Mouse (Mus musculus): ENCODE data around the gene Gm13272. TPM values are rescaled to one million over a fixed set of nuclear protein-coding genes. Genes with fewer than 3 reads are reported as not detected.
"Not testable (repeated sequence)": the region's sequence is repeated elsewhere in the genome, so short reads cannot be mapped to it uniquely, and the experiment has no call there.

Gm13272 gene
- polyA plus RNA-seq, 1 experiment: not detected

GRCm38 (mm10) chr4:88815928-88816327, 36.3 kb downstream of the Gm13272 start, which contains the start of gene Ifna7:
Ifna7 (plus strand) TSS chr4:88816228.
- no peaks in the 10 kb centered on the region for H3K4me1 ChIP-seq (ENCODE audit: control insufficient read depth, insufficient read depth, insufficient read length, low read length)
- H3K4me3 ChIP-seq (ENCODE audit: low read depth, low read length): no peak within 1 kb of the TSS
- WGBS: 51% methylated on average over 3 of the region's 3 CpGs
- no peaks in the 10 kb centered on the region; the same call in 1 of the 2 replicates for H3K27me3 ChIP-seq (ENCODE audit: control insufficient read depth, insufficient read depth, low read length)
- TF ChIP-seq CTCF (IDR thresholded peaks at IDR 0.05; ENCODE audit: extremely low read depth, insufficient read length, insufficient replicate concordance, low read depth, low read length): no peak
- no peak for TF ChIP-seq POLR2A (IDR thresholded peaks at IDR 0.05; ENCODE audit: low read depth, low read length)
- H3K36me3 ChIP-seq (ENCODE audit: control insufficient read depth, insufficient read depth, low read length): no peaks in the 10 kb centered on the region
- no peak within 1 kb of the TSS for H3K27ac ChIP-seq (ENCODE audit: insufficient read depth, low read depth, low read length)

GRCm38 (mm10) chr4:88819659-88820058, 40.0 kb downstream of the Gm13272 start, which contains the start of gene Ifna11:
Ifna11 (plus strand) TSS chr4:88819959.
- Histone ChIP-seq H3K4me3 (ENCODE audit: low read depth, low read length) (no peak within 1 kb of the TSS), H3K36me3 (ENCODE audit: control insufficient read depth, insufficient read depth, low read length) (no peaks in the 10 kb centered on the region), H3K27ac (ENCODE audit: insufficient read depth, low read depth, low read length) (no peak within 1 kb of the TSS), H3K4me1 (ENCODE audit: control insufficient read depth, insufficient read depth, insufficient read length, low read length) (no peaks in the 10 kb centered on the region), H3K27me3 (ENCODE audit: control insufficient read depth, insufficient read depth, low read length) (no peaks in the 10 kb centered on the region; the same call in 1 of the 2 replicates)
- TF ChIP-seq POLR2A (IDR thresholded peaks at IDR 0.05; ENCODE audit: low read depth, low read length): no peak
- TF ChIP-seq CTCF (IDR thresholded peaks at IDR 0.05; ENCODE audit: extremely low read depth, insufficient read length, insufficient replicate concordance, low read depth, low read length): no peak
- WGBS: 83% methylated on average over 1 of the region's 1 CpGs

GRCm38 (mm10) chr4:88822995-88823394, 43.3 kb downstream of the Gm13272 start:
- H3K4me1 ChIP-seq (ENCODE audit: control insufficient read depth, insufficient read depth, insufficient read length, low read length): no peaks in the 10 kb centered on the region
- H3K36me3 ChIP-seq (ENCODE audit: control insufficient read depth, insufficient read depth, low read length): no peaks in the 10 kb centered on the region
- TF ChIP-seq POLR2A (IDR thresholded peaks at IDR 0.05; ENCODE audit: low read depth, low read length): no peak
- TF ChIP-seq CTCF (IDR thresholded peaks at IDR 0.05; ENCODE audit: extremely low read depth, insufficient read length, insufficient replicate concordance, low read depth, low read length): no peak
- H3K4me3 ChIP-seq (ENCODE audit: low read depth, low read length): no peak overlapping the region
- 27% methylated on average over 4 of the region's 4 CpGs for WGBS
- H3K27ac ChIP-seq (ENCODE audit: insufficient read depth, low read depth, low read length): no peak overlapping the region
- H3K27me3 ChIP-seq (ENCODE audit: control insufficient read depth, insufficient read depth, low read length): no peaks in the 10 kb centered on the region; the same call in 1 of the 2 replicates

- not testable (repeated sequence) for H3K4me3 ChIP-seq (ENCODE audit: low read depth, low read length); H3K27ac ChIP-seq (ENCODE audit: insufficient read depth, low read depth, low read length); H3K36me3 ChIP-seq (ENCODE audit: control insufficient read depth, insufficient read depth, low read length); H3K4me1 ChIP-seq (ENCODE audit: control insufficient read depth, insufficient read depth, insufficient read length, low read length); H3K27me3 ChIP-seq (ENCODE audit: control insufficient read depth, insufficient read depth, low read length)
Measured at GRCm38 (mm10) chr4:88827116-88827515, 47.5 kb downstream of the Gm13272 start, which contains the start of gene Ifna6. Ifna6 (plus strand) TSS chr4:88827416.

Other genes starting within 250 kb of the Gm13272 start
- gene Ifna15, start 221.6 kb upstream of the Gm13272 start, polyA plus RNA-seq (2012; rRNA removed): not detected in 2 replicates
- gene Ifna14, start 208.1 kb upstream of the Gm13272 start, polyA plus RNA-seq (2012; rRNA removed): not detected in 2 replicates
- not detected in 2 replicates for gene Ifna9, start 187.5 kb upstream of the Gm13272 start, polyA plus RNA-seq (2012; rRNA removed)
- not detected in 2 replicates for gene Ifna12, start 176.5 kb upstream of the Gm13272 start, polyA plus RNA-seq (2012; rRNA removed)
- not detected in 2 replicates for gene C87499, start 145.4 kb upstream of the Gm13272 start, polyA plus RNA-seq (2012; rRNA removed)
- not detected in 2 replicates for gene Ifna13, start 135.4 kb upstream of the Gm13272 start, polyA plus RNA-seq (2012; rRNA removed)
- not detected in 2 replicates for gene Ifna16, start 102.9 kb upstream of the Gm13272 start, polyA plus RNA-seq (2012; rRNA removed)
- not detected in 2 replicates for gene Ifna2, start 95.9 kb upstream of the Gm13272 start, polyA plus RNA-seq (2012; rRNA removed)
- not detected in 2 replicates for gene Ifnab, start 88.5 kb upstream of the Gm13272 start, polyA plus RNA-seq (2012; rRNA removed)
- 0.68 TPM in 1 of 2 replicates, not detected in the other for gene Gm26566, start 58.0 kb upstream of the Gm13272 start, polyA plus RNA-seq (2012; rRNA removed)
- gene Klhl9, start 57.4 kb upstream of the Gm13272 start, polyA plus RNA-seq (2012; rRNA removed): 6.5 and 11.3 TPM in 2 replicates
- not detected in 2 replicates for gene Gm13271, start 25.0 kb upstream of the Gm13272 start, polyA plus RNA-seq (2012; rRNA removed)
- 0.08 TPM in 2 replicates for gene Gm13283, start 19.7 kb upstream of the Gm13272 start, polyA plus RNA-seq (2012; rRNA removed)
- gene Gm13290, start 6.0 kb upstream of the Gm13272 start, polyA plus RNA-seq (2012; rRNA removed): not detected in 2 replicates
- not detected in 2 replicates for gene Gm13289, start 2.9 kb upstream of the Gm13272 start, polyA plus RNA-seq (2012; rRNA removed)
- not detected in 2 replicates for gene Ifnz, start 2.3 kb downstream of the Gm13272 start, polyA plus RNA-seq (2012; rRNA removed)
- not detected in 2 replicates for gene Gm13276, start 5.9 kb downstream of the Gm13272 start, polyA plus RNA-seq (2012; rRNA removed)
- not detected in 2 replicates for gene Gm13277, start 8.8 kb downstream of the Gm13272 start, polyA plus RNA-seq (2012; rRNA removed)
- not detected in 2 replicates for gene Gm13278, start 11.7 kb downstream of the Gm13272 start, polyA plus RNA-seq (2012; rRNA removed)
- not detected in 2 replicates for gene Gm13275, start 14.6 kb downstream of the Gm13272 start, polyA plus RNA-seq (2012; rRNA removed)
- not detected in 2 replicates for gene Gm13279, start 17.5 kb downstream of the Gm13272 start, polyA plus RNA-seq (2012; rRNA removed)
- gene Gm13285, start 19.8 kb downstream of the Gm13272 start, polyA plus RNA-seq (2012; rRNA removed): not detected in 2 replicates
- gene Gm13287, start 23.4 kb downstream of the Gm13272 start, polyA plus RNA-seq (2012; rRNA removed): not detected in 2 replicates
- gene Gm13288, start 25.7 kb downstream of the Gm13272 start, polyA plus RNA-seq (2012; rRNA removed): not detected in 2 replicates
- gene Ifna7, start 36.4 kb downstream of the Gm13272 start, polyA plus RNA-seq (2012; rRNA removed): not detected in 2 replicates
- not detected in 2 replicates for gene Ifna11, start 40.1 kb downstream of the Gm13272 start, polyA plus RNA-seq (2012; rRNA removed)
- gene Ifna6, start 47.6 kb downstream of the Gm13272 start, polyA plus RNA-seq (2012; rRNA removed): not detected in 2 replicates
- gene Ifna5, start 55.7 kb downstream of the Gm13272 start, polyA plus RNA-seq (2012; rRNA removed): not detected in 2 replicates
- not detected in 2 replicates for gene Ifna4, start 62.0 kb downstream of the Gm13272 start, polyA plus RNA-seq (2012; rRNA removed)
- gene Ifna1, start 70.2 kb downstream of the Gm13272 start, polyA plus RNA-seq (2012; rRNA removed): not detected in 2 replicates
- 0.42 TPM in 1 of 2 replicates, not detected in the other for gene Ifne, start 100.4 kb downstream of the Gm13272 start, polyA plus RNA-seq (2012; rRNA removed)

Measured in small intestine, adult 2 months (tissue).